Mouse (Mus musculus) c-Kit-negative CD71-positive TER-119-positive erythroid progenitor cells, embryonic 14.5 days (primary cell): ENCODE measurements around the gene Sh3kbp1.

Experiments used
- DNase-seq: peaks from one replicate; pipeline ENCODE4 v3.0.0-alpha.2; 2013; ENCODE audit warnings: low read depth, low spot score

The Sh3kbp1 gene

DNA sequence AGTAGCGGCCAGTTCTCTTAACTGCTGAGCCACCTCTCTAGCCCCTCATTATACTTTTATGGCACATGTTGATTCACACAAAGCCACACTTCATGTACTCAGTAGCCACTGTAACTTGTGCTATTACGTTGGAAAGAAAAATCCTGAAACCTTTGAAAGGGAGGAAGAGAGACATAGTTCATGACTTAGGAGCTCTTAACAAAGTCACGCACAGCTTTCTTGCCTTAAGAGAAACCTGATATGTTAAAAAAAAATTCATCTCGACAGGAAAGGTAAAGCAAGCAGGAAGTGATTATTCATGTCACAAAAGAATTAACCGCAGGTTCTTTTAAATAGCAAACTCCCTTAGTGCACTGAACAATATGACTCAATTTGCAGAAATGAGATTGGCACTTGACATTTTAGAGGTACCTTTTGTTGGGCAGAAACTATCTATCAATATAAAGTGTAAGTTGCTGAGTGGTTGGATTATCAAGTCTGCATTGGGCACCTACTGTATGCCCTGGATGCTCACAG is 51.3 kb downstream of the Sh3kbp1 start:
- DNase-seq, result no peak

DNA sequence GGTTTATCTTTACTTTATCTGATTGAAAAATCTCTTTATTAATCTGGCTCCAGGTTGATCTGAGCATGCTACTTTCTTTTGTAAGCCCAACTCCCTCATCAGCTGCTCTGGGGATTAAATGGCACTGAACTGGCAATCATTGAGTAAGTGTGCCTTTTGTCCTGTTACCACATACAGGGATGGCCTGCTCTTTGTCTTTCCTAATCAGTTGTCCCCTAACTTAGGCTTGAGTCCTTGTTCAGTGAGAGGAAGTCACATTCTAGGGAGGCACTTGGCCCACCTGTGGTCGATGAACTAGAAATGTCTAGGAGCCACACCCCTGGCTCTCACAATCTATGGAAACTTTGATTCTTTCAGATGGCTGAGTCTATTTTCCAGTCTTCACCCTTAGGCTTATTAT is 58.4 kb downstream of the Sh3kbp1 start:
- no peak for DNase-seq

DNA sequence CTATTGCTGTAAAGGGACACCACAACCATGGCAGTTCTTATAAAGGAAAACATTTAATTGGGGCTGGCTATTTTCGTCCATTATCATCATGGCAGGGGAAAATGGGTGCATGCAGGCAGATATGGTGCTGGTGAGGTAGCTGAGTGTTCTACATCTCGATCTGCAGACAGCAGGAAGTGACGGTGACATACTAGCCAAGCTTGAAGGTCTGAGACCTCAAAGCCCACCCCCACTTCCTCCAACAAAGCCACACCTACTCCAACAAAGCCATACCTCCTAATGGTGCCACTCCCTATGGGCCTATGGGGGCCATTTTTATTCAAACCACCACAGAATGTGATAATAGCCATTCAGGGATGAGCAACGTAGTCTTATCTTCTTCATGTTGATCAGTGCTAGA is 59.8 kb downstream of the Sh3kbp1 start:
- DNase-seq, result no peak

DNA sequence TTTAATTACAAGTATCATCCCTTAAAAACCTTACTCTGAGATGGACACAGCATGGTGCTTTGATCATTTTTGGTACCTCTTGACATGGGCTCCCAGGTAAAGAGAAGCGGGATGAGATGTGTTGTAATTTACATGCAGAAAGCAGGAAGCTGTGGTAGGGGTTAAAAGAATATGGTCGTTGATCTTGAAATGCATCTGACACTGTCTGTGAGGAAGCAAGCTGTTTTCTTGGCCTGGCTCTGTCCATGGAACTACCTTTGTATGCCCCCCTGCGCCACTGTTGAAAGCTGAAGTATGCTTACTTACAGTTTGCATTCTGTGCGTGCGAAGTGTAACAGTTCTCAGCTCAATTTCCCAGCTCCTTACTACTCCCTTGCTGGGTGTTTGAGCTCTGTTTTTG is 61.6 kb downstream of the Sh3kbp1 start:
- DNase-seq, result no peak

DNA sequence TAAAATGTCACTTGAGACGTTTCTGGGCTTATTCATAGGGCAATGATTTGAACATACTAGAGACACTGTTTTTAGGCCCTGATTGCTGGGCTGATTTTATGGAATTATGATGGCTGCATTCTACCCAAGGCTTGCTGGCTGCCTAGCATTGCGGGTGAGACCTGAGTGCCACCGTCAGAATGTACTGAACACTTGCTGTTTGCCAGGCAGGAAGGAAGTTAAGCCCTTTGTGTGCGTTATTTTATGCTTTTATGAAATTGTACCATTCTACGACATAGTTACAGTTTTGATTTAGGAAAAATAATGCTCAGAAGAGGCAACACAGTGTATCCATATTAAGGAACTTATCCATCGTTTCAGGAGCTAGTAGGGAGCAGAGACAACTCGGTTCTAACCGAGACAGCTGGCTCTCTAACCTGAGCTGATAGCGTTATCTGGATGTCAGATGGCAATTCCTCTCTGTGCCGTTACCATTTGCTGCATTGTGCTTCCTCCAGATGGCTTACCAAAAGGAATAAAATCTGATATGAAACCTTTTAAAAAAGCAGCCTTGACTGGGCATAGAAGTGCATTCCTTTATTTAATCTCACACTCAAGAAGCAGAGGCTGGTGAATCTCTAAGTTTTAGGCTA is 62.8 kb downstream of the Sh3kbp1 start:
- no peak for DNase-seq

DNA sequence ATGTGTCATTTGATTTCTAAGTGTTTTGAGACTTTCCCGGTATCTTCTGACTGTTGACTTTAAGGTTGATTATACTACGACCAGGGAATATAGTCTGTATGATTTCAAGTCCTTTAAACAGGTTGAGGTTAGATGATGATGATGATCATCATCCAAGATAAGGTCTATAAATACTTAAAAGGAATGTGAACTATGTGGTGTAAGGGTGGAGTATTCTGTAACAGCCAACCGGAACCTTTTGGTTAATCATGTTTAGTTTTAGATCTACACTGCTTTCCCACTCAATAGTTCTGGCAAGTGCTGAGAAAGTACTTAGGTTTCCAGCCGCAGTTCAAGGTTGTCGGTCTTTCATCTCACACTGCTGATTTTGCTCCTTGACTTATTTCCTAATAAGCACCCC is 66.1 kb downstream of the Sh3kbp1 start:
- no peak for DNase-seq

DNA sequence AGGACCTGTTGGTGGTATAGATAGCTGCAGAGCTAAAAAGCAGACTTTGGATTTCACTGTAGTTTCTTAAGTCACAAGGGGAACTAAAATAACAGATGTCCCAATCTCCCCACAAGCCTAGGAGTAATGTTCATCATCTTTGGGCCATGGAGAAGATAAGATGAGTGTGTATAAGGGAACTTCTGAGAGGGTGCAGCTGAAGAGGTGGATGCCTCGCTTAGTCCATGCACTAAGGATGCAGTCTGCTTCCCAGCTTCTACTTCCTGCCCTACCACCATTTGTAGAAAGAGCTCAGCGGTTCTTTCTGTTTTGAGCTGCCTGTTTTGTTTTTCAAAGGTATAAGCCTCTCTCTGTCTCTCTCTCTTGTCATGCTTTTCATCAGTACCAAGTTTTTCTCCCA is 69.5 kb downstream of the Sh3kbp1 start:
- DNase-seq, result no peak

DNA sequence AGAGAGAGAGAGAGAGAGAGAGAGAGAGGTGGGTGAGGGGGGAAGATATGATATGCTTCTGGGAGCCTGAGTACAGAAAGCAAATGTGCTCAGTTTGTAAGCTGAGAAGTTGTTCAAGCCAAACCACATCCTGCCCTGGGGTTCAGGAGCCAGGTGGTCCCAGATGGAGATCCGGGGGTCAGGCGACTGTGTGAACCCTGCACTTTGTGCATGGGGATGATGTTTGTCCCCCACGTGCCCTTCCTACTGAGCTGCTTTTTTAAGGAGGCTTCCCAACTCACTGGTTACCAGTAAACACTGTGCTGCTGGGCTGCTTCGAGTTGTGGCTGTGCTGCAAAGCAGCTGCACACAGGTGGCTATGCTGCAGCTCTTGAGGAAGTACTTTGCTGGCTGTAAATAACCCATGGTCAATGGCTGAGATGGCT is 70.0 kb downstream of the Sh3kbp1 start:
- DNase-seq, result no peak

DNA sequence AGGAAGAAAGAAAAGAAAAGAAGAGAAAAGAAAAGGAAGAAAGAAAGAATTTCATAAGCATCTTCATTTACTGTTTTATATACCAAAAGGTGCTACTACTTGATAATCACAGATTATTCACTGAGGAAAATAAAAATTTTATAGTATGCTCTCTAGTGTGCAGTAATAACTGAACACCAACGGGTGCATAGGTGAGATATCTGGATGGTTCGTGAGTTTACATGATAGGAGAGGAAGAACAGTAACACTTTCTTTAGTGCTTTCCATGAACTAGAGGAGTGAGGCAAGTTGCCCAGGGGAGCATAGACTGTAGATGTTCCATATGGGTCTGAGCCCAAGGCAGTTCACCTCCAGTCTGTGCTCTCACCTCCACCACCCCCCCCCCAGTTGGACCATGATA is 75.8 kb downstream of the Sh3kbp1 start:
- no peak for DNase-seq

DNA sequence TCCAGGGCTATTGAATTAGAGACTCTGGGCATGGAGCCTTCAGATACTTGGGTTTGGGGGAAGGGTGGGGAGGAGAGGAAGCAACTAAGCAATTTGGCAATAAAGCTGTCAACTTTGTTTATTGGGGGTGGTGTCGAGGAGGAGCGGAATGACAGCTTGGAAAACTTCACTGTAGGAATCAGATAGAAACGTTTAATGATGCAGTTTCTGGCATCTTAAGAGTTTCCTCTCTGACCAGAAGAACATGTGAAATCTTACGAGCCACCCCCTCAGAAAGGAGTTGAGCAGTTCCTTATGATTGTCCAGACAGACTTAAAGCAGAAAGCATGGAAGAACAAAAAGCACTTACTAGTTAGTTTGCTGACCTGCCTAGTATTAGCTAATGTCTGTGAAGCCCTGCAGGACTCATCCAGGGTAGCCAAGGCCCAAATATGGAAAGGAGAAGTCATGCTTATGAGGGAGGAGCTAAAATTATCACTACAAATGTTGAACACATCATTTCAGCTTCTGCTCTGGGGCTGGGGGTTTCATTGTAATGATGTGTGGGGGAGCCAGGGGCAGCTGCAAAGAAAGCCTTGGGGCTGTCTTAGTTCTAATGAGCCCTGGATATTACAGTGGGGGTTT is 77.4 kb downstream of the Sh3kbp1 start:
- no peak for DNase-seq

DNA sequence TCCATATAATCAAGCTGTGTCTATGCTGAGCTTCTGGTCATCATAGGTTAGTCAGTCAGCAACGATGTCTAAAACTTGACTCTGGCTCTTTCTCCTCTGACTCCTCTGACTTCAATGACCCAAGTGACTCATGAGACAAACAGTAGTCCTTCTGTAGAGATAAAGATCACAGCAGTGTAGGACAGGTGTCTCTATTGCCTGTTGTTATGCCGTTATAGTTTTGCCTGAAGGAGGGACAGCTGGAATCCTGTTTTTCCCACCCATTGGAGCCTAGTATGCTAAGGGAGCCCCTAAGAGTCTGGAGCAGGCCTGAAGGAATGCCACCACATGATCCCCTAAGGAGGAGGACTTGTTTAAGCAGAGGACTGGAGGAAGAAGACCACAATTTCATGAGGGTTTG is 78.3 kb downstream of the Sh3kbp1 start:
- no peak for DNase-seq

DNA sequence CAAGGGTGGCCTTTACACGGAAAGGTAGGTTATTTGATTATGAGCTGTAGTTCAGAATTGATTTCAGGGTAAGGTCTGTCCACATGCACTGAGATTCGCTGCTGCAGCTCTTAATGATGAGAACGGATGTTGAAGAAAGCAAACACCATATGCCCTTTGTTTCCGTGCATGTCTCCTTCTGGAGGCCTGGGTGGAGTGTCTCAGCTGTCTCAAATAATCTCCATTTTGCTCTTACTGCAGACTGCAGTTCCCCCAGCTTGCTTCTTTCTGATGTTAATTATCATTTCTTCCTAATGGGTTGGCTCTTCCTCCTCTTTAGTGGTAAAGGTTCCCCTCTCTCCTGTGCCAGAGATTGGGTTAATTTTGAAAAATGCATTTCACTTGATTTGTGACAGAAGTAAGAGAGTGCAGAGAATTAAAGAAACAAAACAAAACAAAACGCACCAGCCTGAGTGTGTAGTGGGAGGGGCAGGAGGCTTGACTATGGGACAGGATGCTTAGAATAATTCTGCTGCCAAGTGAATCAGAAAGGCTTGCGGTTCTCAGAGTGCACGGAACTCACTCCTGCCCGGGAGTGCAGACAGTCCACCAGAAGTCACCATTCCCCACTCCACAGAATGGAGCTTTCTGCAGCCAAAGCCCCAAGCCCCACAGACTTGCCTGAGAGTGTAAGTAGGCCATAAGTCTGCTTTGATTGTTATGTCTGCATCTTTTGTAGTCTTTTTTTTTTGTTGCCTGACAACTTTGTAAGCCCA is 81.2 kb downstream of the Sh3kbp1 start:
- no peak for DNase-seq

DNA sequence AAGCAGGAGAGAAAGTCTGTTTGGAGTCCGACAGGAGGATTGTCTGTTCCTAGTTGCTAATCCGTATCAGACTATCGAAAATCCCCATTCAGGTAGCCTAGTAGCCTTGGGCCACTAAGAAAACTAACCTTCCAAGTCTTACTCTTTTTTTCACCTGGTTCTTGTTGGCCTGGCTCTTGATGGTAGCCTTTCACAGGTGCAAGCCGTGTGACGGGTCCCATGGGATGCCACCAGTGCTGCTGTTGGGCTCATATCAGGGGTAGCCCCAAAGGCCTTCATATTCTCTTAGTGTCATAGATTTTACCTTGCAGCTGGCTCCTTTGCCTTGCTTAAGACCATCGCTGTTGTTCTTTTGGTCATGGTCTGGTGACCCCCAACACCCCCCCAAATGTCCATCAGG is 82.2 kb downstream of the Sh3kbp1 start:
- DNase-seq, result no peak

DNA sequence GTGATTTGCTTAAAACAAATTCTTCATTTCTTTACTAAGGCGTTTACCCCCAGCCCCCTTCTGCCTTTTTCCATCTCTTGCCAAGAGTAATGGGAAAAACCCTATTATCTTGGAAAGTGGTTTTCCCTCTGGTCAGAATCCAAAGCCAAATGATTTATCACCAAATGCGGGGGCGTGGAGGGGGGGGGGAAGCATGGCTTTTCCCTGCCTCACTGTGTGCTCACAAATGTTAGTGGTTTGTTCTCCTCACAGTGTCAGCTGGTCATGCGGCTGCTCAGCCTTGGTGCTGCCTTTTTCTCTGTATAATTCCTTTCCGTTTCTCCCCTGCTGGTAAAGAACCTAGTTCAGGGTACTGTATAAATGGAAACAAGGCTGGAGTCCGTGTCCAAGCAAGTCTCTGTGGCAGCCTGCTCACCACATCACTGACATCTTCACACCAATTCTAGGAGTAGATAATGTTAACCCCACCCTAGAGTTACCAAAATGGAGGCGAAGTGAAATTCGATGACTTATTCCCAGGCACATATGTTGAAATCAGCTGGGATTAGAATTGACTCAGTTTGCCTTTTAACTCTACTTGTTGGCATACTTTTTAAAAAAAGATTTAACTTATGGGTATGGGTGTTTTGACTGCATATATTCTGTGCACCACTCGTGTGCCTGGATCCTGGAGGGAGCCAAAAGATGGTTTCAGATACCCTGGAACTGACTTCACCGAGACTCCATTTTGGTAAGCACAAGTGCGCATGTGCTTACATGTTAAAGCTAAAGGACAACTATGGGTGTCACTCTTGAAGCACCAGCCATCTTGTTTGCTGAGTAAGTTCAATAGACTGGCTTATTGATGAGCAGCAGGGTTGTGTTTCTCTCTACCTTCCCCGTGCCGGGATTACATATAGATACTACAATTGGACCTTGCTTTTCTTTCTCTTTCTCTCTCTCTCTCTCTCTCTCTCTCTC is 84.3 kb downstream of the Sh3kbp1 start:
- DNase-seq, result no peak

DNA sequence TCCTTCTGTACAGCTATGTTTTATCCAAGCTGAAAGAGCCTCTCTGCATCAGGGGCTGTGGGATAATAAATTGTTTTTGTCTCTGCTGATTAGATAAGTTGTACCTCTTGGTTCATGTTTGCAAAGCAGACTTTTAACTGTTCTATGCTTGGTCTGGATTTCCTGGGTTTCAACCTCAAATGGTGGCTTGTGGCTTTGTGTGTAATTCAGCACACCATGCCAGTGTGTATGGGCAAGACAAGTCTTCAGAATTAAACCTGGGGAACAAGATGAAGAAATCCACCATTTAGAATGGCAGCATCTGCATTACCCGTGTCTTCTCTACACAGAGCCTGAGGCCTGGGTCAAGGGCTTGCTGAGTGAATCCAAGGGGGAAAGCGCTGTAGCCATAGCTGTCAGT is 86.1 kb downstream of the Sh3kbp1 start:
- no peak for DNase-seq

DNA sequence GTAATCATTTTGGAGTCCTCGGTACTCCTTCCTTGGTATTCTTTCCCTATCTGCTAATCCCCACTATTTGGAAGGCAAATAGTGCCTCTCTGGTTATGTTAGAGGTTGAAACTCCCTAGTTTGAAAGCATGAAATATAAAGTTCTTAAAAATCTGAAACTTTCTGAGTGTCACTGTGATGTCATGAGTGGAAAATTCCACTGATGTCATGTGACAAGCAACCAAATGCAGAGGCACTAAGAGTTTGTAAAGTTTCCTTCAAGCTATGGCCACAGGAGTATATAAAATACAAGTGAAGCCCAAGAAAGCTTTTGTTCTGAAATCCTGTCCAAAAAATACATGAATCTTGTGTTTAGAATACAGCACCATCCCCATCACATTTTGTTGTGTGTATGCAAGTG is 94.3 kb downstream of the Sh3kbp1 start:
- no peak for DNase-seq

DNA sequence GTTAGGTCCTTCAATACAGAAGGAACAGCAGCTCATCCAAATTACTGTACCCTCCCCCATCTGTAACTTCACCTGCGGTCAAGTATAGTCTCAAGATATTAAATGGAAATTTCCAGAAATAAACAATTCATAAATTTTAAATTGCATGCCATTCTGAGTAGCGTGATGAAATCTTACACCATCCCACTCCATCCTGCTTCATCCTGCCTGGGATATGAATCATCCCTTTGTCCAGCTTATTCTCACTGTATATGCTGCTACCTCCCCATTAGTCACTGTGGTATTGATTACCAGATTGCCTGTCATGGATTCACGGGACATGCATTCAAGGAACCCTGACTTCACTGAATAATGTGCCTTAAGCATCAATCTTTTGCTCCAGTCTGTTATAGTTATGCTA is 104.3 kb downstream of the Sh3kbp1 start:
- DNase-seq, result no peak

DNA sequence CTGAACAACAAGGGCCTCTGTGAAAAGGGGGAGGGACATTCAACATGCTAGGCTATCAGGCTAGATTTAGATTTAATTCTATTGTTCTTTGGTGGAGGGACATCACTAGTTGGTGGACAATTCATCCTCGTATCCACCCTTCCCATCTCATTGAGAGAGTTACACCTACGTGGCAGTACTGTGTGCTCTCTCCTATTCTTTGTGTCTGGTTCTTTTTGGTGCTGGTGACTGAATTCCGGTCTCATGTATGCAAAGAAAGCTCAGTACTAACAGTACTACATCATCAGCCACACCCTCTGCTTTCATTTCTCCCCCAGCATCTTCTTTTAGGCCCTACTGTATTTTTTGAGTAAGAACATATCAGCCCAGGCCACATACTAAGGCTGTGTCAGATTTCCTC is 105.8 kb downstream of the Sh3kbp1 start:
- no peak for DNase-seq

DNA sequence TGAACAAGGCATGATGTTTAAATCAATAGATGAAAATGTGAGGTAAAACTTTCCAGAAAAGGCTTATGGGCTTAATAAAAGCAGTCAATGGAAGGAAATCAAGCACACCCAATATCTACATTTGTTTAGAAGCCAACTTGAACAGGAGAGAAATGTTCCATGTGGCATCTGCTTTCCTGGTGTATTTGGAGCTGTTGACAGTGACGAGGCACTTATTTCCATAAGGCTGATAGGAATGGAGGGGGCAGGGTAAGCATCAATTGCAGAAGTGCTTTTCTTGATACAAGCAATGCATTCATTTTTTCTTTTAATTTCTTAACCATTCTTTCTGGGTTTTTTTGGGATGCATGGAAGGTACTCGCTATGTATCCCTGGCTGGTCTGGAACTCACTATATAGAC is 106.9 kb downstream of the Sh3kbp1 start:
- DNase-seq, result no peak

DNA sequence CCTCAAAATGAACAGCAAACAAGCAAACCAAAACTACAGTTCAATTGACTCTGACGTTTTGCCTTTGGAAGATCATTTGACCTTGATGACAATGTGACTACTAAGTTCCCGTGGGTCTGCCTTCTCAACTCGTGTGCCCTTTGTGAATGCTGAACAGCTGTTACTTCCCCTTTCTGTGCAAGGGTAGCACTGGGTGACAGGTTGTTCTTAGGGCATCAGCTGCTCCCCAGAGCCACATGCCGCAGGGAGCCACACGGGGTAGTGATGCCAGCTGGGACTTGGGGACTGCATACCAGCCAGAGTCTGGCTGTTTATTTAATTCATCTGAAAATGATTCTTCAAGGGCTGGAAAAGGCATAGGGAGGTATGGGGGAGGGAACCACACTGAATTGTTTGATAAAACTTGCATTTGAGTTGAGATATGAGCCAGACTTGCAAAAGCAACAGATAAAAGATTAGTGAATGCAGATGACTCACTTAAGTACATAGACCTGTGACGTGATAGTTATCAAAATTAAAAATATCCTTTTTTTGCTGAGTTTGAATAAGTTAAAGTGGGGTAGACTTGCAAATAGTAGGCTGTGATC is 108.5 kb downstream of the Sh3kbp1 start:
- DNase-seq, result no peak

DNA sequence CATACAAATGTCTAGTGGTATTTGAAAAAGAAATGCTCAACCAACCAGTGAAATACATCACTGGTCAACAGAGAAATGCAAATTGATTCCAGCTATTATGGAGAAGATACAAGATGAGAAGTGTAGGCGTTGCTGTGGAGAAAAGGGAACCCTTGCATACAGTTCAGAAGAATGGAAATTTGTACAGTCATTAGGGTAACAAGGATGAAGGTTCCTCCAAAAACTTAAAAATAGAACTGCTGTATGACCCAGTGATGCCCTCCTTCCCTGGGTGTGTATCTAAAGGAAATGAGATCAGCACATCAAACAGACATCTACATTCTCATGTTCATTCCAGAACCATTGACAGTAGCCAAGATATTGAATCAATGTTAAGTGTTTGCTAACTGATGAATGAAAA is 110.3 kb downstream of the Sh3kbp1 start:
- no peak for DNase-seq
